Mouse (Mus musculus): ENCODE measurements around the gene Kif26a.

Gene Kif26a

GRCm38 (mm10) chr12:112145875-112146651 lies at the start of gene Kif26a:
Kif26a (plus strand) TSS chr12:112146208.
- DNase-seq (ENCODE audit: low spot score): peak; percentile 76

GRCm38 (mm10) chr12:112096733-112097117 lies 49.3 kb upstream of the Kif26a start:
- no peak for DNase-seq (ENCODE audit: low spot score)

DNA sequence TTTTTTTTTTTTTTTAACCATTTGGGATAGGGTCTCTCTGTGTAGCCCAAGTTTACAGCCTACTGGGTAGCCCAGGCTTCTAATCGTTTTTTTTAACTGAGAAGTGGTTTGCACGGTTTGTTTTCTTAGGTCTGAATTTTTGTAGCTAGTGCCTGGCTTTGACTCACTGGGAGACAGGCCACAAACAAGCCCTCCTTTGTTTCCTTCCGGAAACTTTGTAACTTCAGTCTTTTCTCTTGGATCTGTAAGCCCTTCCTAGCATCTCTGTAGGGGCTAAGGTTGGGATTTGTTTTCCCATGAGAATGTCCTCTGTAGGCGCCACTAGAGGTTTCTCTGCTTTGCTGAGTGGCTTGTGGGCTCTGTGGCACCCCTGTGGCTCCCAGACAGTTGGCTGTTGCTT lies 45.9 kb upstream of the Kif26a start:
- DNase-seq (ENCODE audit: low spot score): peak; percentile 51

DNA sequence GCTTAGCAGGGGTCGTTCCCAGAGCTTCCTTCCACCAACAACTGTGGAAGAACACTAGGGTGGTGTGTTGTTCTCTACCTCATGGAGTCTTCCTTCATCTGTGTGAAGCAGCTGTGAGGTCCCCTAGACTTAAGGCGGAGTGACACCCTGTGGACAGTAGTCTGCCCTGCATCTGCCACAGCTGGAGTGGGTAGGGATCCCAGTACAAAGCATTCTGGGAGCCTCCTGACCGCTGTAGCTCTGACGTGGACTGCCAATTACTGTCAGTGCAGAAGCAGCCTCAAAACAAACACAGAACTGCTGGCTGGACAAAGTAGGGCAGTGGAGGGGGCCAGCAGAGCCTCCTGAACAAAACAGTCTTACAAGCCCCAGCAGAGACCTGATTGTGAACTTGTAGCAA lies 45.0 kb upstream of the Kif26a start:
- no peak for DNase-seq (ENCODE audit: low spot score)

GRCm38 (mm10) chr12:112103179-112103578 lies 42.8 kb upstream of the Kif26a start:
- DNase-seq (ENCODE audit: low spot score): no peak

DNA sequence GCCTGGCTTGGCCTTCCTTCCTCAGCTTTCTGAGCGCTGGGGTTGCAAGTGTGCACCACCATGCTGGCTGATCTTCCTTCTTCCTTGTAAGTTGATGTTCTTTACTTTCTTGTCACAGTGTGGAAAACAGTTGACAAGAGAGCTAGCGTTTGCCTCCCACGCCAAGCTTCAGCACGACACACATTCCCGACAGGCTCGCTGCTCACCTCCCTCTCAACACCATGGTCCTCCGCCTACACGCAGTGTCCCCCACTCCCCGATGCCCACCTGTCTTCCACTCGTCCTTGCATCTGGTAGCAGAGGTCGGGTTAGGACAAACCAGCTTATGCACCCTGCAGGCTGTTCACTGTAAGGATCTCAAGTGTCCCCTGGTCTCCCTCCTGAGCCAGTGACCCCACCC lies 41.1 kb upstream of the Kif26a start:
- DNase-seq (ENCODE audit: low spot score): no peak

DNA sequence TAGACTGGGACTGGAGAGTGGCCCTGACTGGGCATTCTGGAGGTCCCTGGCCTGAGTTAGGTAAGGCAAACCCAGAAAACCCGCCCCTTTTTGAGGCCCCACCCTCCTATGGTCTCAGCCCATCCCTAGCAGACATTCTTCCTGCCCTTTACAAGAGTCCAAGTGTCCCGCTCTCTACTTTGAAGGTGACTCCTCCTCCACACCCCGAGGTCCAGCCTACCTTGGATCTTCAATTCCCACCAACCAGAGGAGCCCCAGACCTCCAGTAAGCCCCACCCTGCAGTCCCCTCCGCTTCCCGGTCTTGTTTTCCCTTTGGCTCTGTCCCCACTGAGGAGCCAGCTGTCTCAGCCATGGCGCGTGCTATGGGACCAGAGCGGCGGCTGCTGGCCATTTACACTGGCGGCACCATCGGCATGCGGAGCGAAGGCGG lies 39.5 kb upstream of the Kif26a start, which contains the start of gene Aspg:
Gene Aspg, plus strand, starts transcription at position 139 of the 431 bp plus-strand sequence.
- DNase-seq (ENCODE audit: low spot score): no peak

GRCm38 (mm10) chr12:112107685-112108084 lies 38.3 kb upstream of the Kif26a start:
- no peak for DNase-seq (ENCODE audit: low spot score)

DNA sequence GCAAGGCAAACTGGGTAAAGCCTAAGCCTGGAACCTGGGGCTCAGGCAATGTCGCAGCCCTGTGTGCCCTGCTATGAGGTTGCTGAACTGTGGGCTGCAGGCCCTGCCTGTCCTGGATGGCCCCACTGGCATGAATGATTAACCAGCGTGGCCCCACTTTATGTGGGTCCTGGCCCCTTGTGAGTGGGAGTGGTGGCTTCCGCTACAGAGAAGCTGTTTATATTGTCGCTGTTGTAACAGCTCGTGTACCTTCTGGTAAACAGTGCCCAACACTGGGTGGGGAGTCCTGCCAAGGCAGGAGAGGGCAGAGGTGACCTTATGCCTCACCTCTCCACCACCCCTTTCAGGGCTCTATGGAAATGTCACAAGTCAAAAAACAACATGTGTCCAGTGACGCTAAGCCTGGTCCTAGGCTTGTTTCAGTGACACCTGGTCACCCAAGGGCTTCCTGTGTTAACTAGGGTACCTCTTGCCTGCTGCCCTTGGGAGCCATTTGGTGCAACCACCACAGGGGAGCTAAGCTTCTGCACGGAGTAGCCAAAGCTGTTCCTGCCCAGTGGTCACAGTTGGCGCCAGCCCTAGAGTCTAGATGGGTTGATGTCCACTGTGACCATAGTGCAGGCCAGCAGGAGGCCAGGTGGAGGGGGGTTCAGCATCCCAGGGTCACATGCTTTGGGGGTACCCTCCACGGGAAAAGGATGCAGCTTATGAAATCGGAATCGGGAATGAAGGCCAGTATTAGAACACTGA lies 37.1 kb upstream of the Kif26a start:
- no peak for DNase-seq (ENCODE audit: low spot score)

- no peak for DNase-seq (ENCODE audit: low spot score)
Measured at GRCm38 (mm10) chr12:112109701-112110100, 36.3 kb upstream of the Kif26a start.

DNA sequence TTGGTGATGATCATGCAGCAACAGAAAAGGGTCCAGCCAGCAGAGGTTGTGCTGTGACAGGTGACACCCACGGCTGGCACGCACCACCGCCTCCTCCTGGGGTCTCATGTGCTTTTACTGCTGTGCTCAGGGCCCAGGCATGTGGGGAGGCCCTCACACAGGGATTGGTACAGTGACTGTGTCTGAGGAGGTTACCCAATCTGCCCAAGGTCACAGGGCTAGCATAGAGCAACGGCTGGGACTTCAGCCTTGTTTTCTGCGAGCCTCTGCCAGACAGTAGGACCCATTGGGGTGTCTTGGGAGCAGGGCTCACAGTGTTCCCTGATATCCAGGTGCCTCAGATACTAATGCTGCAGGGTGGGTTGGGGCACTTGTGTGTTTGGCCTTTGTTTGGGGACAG lies 34.7 kb upstream of the Kif26a start:
- no peak for DNase-seq (ENCODE audit: low spot score)

GRCm38 (mm10) chr12:112112235-112112634 lies 33.8 kb upstream of the Kif26a start:
- DNase-seq (ENCODE audit: low spot score): no peak

GRCm38 (mm10) chr12:112112686-112113396 lies 33.2 kb upstream of the Kif26a start:
- DNase-seq (ENCODE audit: low spot score): no peak

DNA sequence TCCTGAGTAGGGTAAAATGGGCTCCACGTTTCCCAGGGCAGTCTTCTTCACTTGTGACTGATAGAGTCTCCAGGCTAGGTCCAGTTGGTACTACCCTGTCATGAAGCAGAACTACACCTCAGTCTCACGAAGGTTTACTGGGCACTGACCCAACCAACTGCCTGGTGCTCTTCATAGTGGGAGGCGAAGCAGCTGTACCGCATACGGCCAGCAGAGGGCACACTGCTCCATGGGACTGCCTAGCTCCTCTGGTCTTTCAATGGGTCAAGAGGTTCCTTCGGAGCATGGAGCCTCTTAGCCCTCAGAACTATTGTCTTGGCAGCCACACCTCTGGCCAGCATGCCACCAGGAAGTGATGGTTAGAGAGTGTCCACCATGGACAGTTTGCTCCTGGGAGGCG lies 32.3 kb upstream of the Kif26a start:
- peak; percentile 77 for DNase-seq (ENCODE audit: low spot score)

- DNase-seq (ENCODE audit: low spot score): no peak
Measured at GRCm38 (mm10) chr12:112117006-112117405, 29.0 kb upstream of the Kif26a start.

DNA sequence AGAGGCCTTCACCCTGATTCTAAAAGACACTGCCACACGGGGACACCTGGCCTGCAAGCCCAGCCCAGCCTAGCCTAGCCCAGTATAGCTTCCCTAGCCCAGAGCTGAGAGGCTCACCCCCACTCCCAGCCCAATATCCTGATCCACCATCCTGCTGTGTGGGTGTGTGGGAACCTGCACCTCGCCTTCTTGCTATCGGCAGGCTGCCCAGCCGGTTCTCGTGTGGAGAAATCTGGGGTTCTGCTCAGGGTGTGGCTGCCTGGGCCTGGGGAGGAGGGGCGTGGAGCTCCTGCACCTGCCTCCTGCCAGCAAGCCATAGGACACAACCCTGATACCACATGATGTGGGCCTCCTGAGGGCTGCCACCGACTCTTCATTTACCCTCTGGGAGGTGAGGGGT lies 28.4 kb upstream of the Kif26a start:
- DNase-seq (ENCODE audit: low spot score): no peak

DNA sequence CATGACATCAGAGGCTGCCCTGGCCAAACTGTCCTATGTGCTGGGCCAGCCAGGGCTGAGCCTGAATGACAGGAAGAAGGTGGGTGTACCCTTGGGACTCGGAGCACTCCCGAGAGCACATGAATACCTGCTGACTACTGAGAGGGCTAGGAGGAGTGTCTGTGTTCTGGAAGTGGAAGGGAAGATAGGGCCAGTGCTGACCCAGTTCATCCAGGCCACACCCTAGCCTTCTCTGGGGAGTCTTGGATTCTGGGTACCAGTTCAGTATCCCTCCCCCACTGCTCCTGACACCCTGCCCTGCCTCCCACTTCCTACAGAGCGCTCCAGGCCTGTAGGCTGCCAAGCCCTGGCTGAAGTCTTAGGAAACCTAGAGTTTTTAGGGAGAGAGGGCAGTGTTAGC lies 24.8 kb upstream of the Kif26a start:
- DNase-seq (ENCODE audit: low spot score): no peak

DNA sequence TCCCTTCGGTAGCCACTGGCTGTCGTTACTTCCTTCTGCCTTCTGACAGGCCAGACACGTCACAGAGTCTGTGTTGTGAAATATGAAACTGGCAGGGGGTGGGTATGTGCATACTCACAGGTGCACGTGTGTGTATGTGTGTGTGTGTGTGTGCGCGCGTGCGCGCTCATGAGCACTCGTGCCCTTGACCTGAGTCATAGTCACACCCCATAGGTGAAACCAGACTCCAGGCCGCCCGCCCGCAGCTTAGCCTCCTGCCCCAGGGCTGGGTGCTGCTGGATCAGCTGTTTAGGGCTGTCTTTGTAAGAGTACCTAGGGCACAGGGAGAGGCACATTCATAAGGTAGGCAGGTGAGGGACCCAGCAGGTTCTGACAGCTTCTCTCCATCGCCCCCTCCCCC lies 20.1 kb upstream of the Kif26a start:
- no peak for DNase-seq (ENCODE audit: low spot score)

GRCm38 (mm10) chr12:112126931-112127635 lies 18.9 kb upstream of the Kif26a start:
- DNase-seq (ENCODE audit: low spot score): peak; percentile 85

DNA sequence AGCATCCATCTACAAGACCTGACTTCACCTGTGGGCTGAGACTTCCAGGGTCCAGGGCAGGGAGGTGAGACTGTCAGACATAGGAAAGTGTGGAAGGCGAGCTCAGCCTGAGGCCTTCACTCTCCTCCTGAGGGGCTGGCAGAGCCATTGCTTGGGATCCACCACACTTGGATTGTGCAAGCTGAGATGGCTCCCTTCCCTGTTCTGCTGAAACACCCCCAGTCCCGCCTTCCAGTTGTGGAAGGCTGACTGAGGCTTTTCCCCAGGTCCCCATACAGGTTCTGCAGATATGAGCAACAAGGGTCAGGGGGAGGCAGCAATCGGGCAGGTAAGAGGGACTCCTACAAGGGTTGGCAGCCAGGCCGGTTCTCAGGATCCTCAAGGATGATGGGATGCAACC lies 17.5 kb upstream of the Kif26a start:
- DNase-seq (ENCODE audit: low spot score): no peak

DNA sequence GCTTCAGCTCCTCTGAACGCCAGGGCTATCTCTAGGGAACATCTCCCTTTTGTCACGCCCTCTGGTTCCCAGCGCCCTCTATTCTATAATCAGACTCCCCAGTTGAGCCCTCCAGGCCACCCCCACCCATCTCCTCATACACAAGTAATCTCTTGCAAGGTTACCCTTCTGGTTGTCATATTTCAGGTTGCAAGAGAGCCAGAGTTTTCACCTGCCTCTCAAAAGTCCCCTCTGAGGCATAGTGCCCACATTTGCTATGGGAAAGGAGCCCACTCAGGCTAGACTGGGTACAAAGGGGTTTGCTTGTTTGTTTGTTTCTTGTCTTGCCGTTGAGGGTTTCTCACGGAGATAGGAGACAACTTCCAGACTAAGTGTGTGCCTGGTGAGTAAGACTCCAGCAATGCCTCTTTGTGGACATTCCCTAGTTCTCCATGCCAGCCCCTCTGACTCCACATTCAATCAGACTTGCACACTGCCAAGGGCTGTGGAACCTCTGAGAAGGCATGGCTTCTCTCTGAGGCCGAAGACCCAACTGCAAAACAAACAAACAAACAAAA lies 16.6 kb upstream of the Kif26a start:
- no peak for DNase-seq (ENCODE audit: low spot score)
